Mouse (Mus musculus) c-Kit-positive CD71-positive TER-119-positive erythroid progenitor cells, embryonic 14.5 days (primary cell): ENCODE measurements at regions not wholly inside any gene's neighbourhood (a gene's known extent, or its start where the extent isn't known, plus 50 kb on each side); places are given as distances from the start of the nearest gene placed in this dataset.
A peak's percentile ranks its signal among the peaks of the same experiment; 100 is the strongest.

ENCODE experiments used
- DNase-seq: peaks from one replicate; pipeline ENCODE4 v3.0.0-alpha.2; 2013; ENCODE audit warnings: low spot score

- no peak for DNase-seq
Measured at GRCm38 (mm10) chr3:79996803-79997202, 112.5 kb downstream of the Fam198b start.

GRCm38 (mm10) chr3:80002335-80002734 is 118.0 kb downstream of the Fam198b start:
- DNase-seq = no peak

- no peak for DNase-seq
Measured at GRCm38 (mm10) chr3:80003300-80004090, 119.2 kb downstream of the Fam198b start.

GRCm38 (mm10) chr3:80004556-80004955 is 120.2 kb downstream of the Fam198b start:
- no peak for DNase-seq

- no peak for DNase-seq
Measured at GRCm38 (mm10) chr3:80004966-80005365, 120.6 kb downstream of the Fam198b start.

- DNase-seq = no peak
Measured at GRCm38 (mm10) chr3:80005371-80005770, 121.0 kb downstream of the Fam198b start.

GRCm38 (mm10) chr3:80006263-80006662 is 121.9 kb downstream of the Fam198b start:
- DNase-seq = no peak

GRCm38 (mm10) chr3:80007006-80007405 is 122.7 kb downstream of the Fam198b start:
- DNase-seq = no peak

GRCm38 (mm10) chr3:80009275-80009674 is 124.9 kb downstream of the Fam198b start:
- no peak for DNase-seq

- no peak for DNase-seq
Measured at GRCm38 (mm10) chr3:80025795-80026194, 141.5 kb downstream of the Fam198b start.

GRCm38 (mm10) chr3:80033071-80033470 is 148.7 kb downstream of the Fam198b start:
- DNase-seq = no peak

GRCm38 (mm10) chr3:80038553-80039129 is 154.3 kb downstream of the Fam198b start:
- no peak for DNase-seq

- DNase-seq = no peak
Measured at GRCm38 (mm10) chr3:80042756-80043484, 158.6 kb downstream of the Fam198b start.

- DNase-seq = no peak
Measured at GRCm38 (mm10) chr3:80049495-80050225, 165.3 kb downstream of the Fam198b start.

- no peak for DNase-seq
Measured at GRCm38 (mm10) chr3:80050920-80051319, 166.6 kb downstream of the Fam198b start.

- no peak for DNase-seq
Measured at GRCm38 (mm10) chr3:80051963-80052362, 167.6 kb downstream of the Fam198b start.

GRCm38 (mm10) chr3:80052879-80053278 is 168.5 kb downstream of the Fam198b start:
- peak; percentile 1 for DNase-seq

GRCm38 (mm10) chr3:80053435-80053834 is 169.1 kb downstream of the Fam198b start:
- DNase-seq = no peak

- DNase-seq = no peak
Measured at GRCm38 (mm10) chr3:80056636-80057350, 172.5 kb downstream of the Fam198b start.

- peak; percentile 39 for DNase-seq
Measured at GRCm38 (mm10) chr3:80058722-80059121, 174.4 kb downstream of the Fam198b start.

- no peak for DNase-seq
Measured at GRCm38 (mm10) chr3:80070726-80071125, 186.4 kb downstream of the Fam198b start.
